Mouse (Mus musculus) liver, embryonic 14.5 days (tissue): ENCODE results near the gene Rpl23a.

Source experiments
- CTCF ChIP-seq: IDR thresholded peaks from 2 replicates; pipeline ENCODE4 v1.5.1; 2016; ENCODE audit warnings: antibody characterized with exemption, low read depth, control low read depth
- EP300 ChIP-seq: IDR thresholded peaks from 2 replicates; pipeline ENCODE4 v1.6.1; 2016; ENCODE audit warnings: antibody characterized with exemption, low read depth

DNA sequence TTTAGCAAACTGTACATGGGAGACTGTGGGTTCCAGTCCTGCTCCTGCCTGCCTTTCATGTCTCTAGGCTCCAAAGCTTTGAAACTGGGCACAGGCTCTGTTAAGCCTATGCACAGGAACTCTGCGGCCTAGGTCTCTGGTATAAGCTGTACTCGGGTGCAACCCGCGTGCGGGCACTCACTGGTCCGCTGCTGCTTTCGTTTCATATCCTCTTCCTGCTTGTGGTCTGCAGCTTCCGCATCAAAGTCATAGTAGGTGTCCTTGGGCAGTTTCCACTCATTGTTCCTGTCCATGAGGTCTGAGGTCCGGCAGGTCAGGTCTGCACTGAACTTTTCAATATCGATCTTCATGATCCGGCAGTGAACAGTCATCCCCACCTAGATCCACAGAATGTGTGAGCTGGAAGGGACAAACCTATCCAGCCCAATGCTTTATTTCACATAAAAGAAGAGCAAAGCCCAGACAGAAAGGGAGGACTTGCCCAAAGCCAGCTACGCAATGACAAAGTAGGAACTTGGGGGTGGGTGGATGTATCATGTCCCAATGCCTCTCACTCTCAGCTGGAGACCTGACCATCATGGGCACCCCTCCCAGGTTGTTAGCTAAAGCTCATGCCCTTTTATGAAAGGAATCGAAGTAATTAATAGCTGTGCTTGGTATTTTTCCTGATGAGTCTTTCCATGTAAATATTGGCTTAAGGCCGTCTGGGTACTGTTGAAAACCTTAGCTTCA lies 29.9 kb upstream of the Rpl23a start:
- TF ChIP-seq CTCF (no peak), EP300 (no peak)
